Mouse (Mus musculus) gastrocnemius, postnatal 14 days (tissue): ENCODE data around the gene Gm20388. TPM values are rescaled to one million over a fixed set of nuclear protein-coding genes. Genes with fewer than 3 reads are reported as not detected.

ENCODE experiments used
- DNase-seq: peaks from one replicate; pipeline ENCODE4 v3.0.0; 2021; ENCODE audit warnings: mixed read lengths
- intact Hi-C: fragments of 180-260 bp; cut with DNase I; formaldehyde crosslinking; loops from one replicate; pipeline ENCODE4 v1.15.1; 2025; ENCODE audit warnings: low total_unique reads
- total RNA-seq, 2 experiments: library from RNA; stranded (reverse); gene quantifications; 2 replicates each; pipeline ENCODE4 v1.2.3; 2021

Gene Gm20388
- total RNA-seq, 2 experiments from 2014 or later = 5.6 to 6.0 TPM

- DNase-seq = no peak
- intact Hi-C loops = no loop called here
These were observed 37.7 kb downstream of the Gm20388 start for GRCm38 (mm10) chr8:119948340-119948739.

GRCm38 (mm10) chr8:119952282-119952681 lies 41.6 kb downstream of the Gm20388 start:
- intact Hi-C loops = loop anchor here (5.0 kb wide), 1 partner anchor 35 kb away; no protein-coding TSS in a partner anchor
- DNase-seq = no peak

GRCm38 (mm10) chr8:119952747-119953146 lies 42.1 kb downstream of the Gm20388 start:
- intact Hi-C loops = loop anchor here (5.0 kb wide), 1 partner anchor 35 kb away; no protein-coding TSS in a partner anchor
- DNase-seq = no peak

DNA sequence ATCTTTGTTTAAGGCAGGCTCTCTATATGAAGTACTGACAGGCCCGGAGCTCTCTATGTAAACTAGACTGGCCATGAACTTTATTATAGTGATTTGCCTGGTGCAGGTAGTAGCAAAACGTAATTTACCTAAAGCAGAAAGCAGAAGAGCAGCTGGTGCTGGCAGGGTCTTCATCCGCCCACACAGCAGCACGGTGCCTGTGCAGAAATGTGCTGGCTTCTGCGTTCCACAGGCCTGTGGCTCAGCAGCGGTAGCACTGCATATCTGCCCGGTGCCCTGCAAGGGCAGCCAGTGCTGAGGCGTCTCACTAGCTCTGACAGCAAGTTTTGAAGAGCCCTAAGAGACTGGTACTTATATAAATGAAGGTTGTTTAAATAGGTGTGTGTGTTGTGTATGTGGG lies 44.7 kb downstream of the Gm20388 start:
- no peak for DNase-seq

GRCm38 (mm10) chr8:119958076-119958475 lies 47.4 kb downstream of the Gm20388 start:
- DNase-seq = no peak
- intact Hi-C loops = no loop called here

More for the DNA sequence above, 44.7 kb downstream of the Gm20388 start:
- intact Hi-C loops = no loop called here

DNA sequence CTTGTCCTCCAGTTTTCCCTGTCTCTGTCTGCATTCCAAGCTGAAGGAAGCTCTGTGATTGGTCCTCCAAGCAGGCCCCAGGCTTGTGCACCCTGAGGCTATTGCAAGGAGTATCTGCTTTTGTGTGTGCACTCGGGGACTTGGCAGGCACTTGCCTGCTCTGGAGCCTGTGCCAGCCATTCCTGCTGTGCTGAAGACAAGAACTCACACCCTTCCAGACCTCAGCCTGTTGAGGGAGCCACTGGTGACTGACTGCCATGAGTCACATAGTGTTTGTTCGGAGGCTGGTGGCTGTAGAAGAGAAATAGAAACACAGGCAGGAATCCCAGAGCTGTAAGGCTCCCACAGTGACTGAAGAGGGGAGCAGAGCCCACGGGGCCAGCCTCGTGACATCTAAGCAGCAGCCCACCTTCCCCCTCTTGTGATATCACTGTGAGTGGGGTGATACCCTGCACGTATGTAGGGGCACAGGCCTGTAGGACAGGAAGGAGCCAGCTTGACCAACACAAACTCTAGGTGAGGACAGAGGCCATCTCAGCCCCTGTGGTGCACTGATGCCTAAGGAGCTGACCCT lies 50.0 kb downstream of the Gm20388 start:
- peak; percentile 61 for DNase-seq
- intact Hi-C loops = no loop called here

GRCm38 (mm10) chr8:119964859-119965258 lies 54.2 kb downstream of the Gm20388 start:
- intact Hi-C loops = no loop called here
- no peak for DNase-seq

DNA sequence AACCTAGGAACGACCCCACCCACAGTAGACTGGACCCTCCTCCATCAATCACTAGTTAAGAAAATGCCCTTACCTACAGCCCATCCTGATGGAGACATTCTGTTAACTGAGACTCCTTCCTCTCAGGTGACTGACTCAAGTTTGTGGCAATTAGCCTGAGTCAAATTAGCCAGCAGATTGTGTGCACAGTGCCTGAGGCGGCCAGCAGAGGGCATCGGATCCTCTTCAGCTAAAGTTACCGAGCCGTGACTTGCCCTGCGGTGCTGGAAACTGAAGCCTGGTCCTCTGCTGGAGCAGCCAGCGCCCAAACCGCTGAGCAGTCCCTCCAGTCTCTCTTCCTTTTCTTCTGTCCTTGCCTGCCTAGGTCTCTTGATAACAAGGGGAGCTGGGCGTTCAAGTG lies 56.8 kb downstream of the Gm20388 start:
- intact Hi-C loops = no loop called here
- DNase-seq = no peak

- DNase-seq = peak; percentile 35
- intact Hi-C loops = no loop called here
These were observed 59.5 kb downstream of the Gm20388 start for GRCm38 (mm10) chr8:119970169-119970568.

DNA sequence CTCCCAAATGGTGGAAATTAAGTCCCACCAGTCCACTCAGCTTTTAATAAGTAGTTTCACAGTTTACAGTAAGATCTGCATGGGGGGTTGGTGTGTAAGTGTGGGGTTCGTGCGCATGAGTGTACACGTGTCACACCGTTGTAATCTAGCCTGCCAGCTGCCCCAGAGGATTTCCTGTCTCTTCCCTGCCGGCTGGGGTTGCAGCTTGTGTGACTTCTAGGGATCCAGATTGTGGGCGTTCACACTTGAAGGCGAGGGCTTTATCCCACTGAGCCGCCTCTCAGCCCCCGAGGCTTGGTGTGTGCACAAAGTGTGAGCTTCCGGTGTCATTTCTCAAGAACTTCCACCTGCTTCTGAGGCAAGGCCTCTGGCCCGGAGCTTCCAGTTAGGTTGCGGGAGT lies 61.9 kb downstream of the Gm20388 start:
- no peak for DNase-seq

DNA sequence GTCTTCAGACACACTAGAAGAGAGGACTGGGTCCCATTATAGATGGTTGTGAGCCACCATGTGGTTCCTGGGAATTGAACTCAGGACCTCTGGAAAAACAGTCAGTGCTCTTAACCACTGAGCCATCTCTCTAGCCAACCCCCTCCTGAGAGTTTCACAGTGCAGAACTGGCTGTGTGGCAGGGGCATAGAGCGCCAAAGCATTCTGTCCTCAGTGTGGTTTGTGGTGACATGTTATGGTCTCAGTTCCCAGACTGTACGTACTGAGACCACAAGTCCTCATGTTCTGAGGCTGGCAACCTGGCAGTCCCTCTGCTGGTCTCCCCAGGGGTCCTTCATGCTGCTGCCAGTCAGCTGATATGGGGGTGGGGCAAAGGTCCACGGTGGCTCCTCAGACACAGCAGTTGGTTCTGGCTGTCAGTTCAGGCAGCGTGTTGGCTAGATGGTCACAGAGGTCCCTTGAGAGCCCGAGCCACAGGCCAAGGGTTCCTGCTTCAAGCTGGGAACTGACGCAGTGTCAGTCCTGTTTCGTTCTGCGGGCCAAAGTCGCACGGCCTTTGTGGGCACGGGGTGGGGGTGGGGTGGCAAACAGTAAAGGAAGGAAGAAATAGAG lies 68.2 kb downstream of the Gm20388 start:
- intact Hi-C loops = no loop called here
- no peak for DNase-seq

More for the DNA sequence above, 61.9 kb downstream of the Gm20388 start:
- intact Hi-C loops = no loop called here

- DNase-seq = no peak
- intact Hi-C loops = no loop called here
These were observed 70.6 kb downstream of the Gm20388 start for GRCm38 (mm10) chr8:119981253-119981652.

GRCm38 (mm10) chr8:119984085-119984484 lies 73.4 kb downstream of the Gm20388 start:
- no peak for DNase-seq
- intact Hi-C loops = no loop called here

DNA sequence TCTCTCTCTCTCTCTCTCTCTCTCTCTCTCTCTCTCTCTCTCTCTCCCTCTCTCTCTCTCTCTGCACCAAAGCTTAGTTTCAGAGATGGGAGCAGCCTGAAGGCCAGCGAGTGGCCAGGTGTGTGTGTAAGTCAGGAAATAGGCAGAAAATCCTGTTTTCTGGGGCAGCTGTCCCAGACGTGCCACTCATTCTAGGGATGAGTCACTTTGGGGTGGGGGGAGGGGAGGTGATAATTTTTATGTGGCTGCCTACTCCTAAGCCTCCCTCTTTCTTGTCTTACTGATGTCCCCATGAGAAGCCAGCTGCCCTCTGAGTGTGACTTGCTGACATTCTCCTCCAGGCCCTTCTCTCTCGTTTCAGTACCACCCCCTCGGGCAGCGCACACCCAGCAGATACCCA lies 75.5 kb downstream of the Gm20388 start:
- intact Hi-C loops = loop anchor here (5.0 kb wide), 1 partner anchor 34 kb away; no protein-coding TSS in a partner anchor

GRCm38 (mm10) chr8:119988087-119988486 lies 77.4 kb downstream of the Gm20388 start:
- DNase-seq = peak; percentile 50
- intact Hi-C loops = loop anchor here (5.0 kb wide), 1 partner anchor 36 kb away; no protein-coding TSS in a partner anchor

More for the DNA sequence above, 75.5 kb downstream of the Gm20388 start:
- no peak for DNase-seq

DNA sequence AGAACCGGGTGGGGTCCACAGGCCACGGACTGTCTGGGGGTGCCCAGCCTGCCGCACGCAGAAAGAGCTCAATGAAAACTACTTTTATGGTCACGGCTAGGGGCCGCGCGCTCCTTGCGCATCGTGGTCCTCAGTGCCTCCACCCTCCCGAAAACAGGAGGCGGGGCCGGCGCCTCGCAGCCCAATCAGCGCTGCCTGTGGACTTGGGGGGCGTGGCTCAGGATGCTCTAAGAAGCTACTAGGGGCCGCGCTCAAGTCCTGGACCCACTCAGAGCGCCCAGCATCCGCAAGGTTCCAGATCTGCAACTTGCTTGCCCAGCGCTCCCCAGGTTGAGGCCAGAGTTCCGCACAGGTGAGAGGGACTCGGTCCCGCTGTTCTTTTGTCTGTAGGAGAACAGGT lies 81.6 kb downstream of the Gm20388 start, which contains the start of gene Crispld2:
Gene Crispld2 (plus strand): TSS at position 190 of the 400 bp plus-strand sequence.
- DNase-seq = peak; percentile 85
- intact Hi-C loops = loop anchor here (5.0 kb wide), 1 partner anchor 80 kb away; no protein-coding TSS in a partner anchor

DNA sequence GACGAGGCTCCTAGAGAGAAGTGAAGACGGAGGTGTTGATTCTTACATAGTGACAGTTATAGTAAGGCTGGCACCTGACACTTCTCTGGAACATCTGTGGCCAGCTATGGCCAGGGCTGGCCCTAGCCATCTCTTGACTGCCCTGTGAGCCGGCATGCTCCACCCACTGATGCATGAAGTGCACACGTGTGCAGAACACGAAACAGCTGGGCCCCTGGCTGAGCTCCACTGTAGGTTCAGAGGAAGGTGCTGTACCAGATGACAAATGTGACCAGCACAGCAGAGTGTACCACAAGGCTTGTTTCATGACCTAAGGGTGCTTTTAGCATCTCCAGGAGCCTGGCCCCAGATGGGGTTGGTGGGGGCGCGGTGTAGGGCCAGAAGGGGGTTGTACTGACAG lies 83.5 kb downstream of the Gm20388 start:
- no peak for DNase-seq
- intact Hi-C loops = loop anchor here (5.0 kb wide), 1 partner anchor 78 kb away; no protein-coding TSS in a partner anchor

DNA sequence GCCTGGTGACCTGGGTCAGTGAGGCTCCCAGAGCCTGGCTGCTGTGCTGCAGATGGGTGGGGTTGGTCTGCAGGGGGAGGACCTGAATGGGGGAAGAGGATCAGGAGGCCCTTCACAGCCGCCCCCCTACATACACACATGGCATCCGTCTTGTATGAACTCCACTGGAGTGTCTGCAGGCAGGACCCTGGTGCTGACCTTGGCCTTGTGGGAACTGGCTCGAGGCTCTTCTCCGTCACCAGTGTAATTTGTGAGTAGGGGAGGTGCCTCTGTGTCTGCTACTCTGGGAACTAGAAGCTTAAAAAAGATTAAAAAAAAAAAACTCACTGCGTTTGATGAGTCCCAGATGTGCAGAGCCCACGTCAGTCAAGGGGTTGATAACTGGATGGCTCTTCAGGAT lies 83.9 kb downstream of the Gm20388 start:
- DNase-seq = no peak
- intact Hi-C loops = loop anchor here (5.0 kb wide), 1 partner anchor 78 kb away; no protein-coding TSS in a partner anchor

- intact Hi-C loops = no loop called here
- DNase-seq = no peak
These were observed 86.6 kb downstream of the Gm20388 start for GRCm38 (mm10) chr8:119997266-119997665.

GRCm38 (mm10) chr8:120000461-120000860 lies 89.8 kb downstream of the Gm20388 start:
- intact Hi-C loops = loop anchor here (5.0 kb wide), 1 partner anchor 62 kb away; no protein-coding TSS in a partner anchor
- DNase-seq = peak; percentile 53

GRCm38 (mm10) chr8:120001712-120002111 lies 91.1 kb downstream of the Gm20388 start:
- DNase-seq = no peak
- intact Hi-C loops = loop anchor here (5.0 kb wide), 1 partner anchor 61 kb away; no protein-coding TSS in a partner anchor
